Mouse (Mus musculus): Measurements from ENCODE around the gene Hist1h2ak.
"Not testable (repeated sequence)": the region's sequence is repeated elsewhere in the genome, so short reads cannot be mapped to it uniquely, and the experiment has no call there.

The Hist1h2ak gene

GRCm38 (mm10) chr13:21753524-21754285, at the start of gene Hist1h2ak, which contains the start of gene Hist1h2bn:
Gene Hist1h2ak (minus strand): TSS chr13:21753827.
Gene Hist1h2bn (plus strand): TSS chr13:21754123.
- DNase-seq (ENCODE audit: low read depth, low spot score): not testable (repeated sequence)

GRCm38 (mm10) chr13:21803058-21803457, 49.4 kb upstream of the Hist1h2ak start:
- not testable (repeated sequence) for DNase-seq (ENCODE audit: low read depth, low spot score)

- not testable (repeated sequence) for DNase-seq (ENCODE audit: low read depth, low spot score)
Measured at GRCm38 (mm10) chr13:21797163-21797562, 43.5 kb upstream of the Hist1h2ak start.

- no peak for DNase-seq (ENCODE audit: low read depth, low spot score)
Measured at GRCm38 (mm10) chr13:21795584-21795983, 42.0 kb upstream of the Hist1h2ak start.

GRCm38 (mm10) chr13:21790601-21791283, 37.1 kb upstream of the Hist1h2ak start:
- no peak for DNase-seq (ENCODE audit: low read depth, low spot score)

GRCm38 (mm10) chr13:21789925-21790324, 36.3 kb upstream of the Hist1h2ak start:
- no peak for DNase-seq (ENCODE audit: low read depth, low spot score)

GRCm38 (mm10) chr13:21787760-21788593, 34.4 kb upstream of the Hist1h2ak start:
- DNase-seq (ENCODE audit: low read depth, low spot score): no peak

GRCm38 (mm10) chr13:21786899-21787629, 33.4 kb upstream of the Hist1h2ak start, which contains the start of the genes Hist1h2an and Hist1h2bp:
Gene Hist1h2an (minus strand): TSS chr13:21787218.
Gene Hist1h2bp (plus strand): TSS chr13:21787461.
- not testable (repeated sequence) for DNase-seq (ENCODE audit: low read depth, low spot score)

GRCm38 (mm10) chr13:21786189-21786898, 32.7 kb upstream of the Hist1h2ak start:
- DNase-seq (ENCODE audit: low read depth, low spot score): no peak

- no peak for DNase-seq (ENCODE audit: low read depth, low spot score)
Measured at GRCm38 (mm10) chr13:21784311-21784710, 30.7 kb upstream of the Hist1h2ak start.

- no peak for DNase-seq (ENCODE audit: low read depth, low spot score)
Measured at GRCm38 (mm10) chr13:21783734-21784161, 30.1 kb upstream of the Hist1h2ak start.

- no peak for DNase-seq (ENCODE audit: low read depth, low spot score)
Measured at GRCm38 (mm10) chr13:21783255-21783617, 29.6 kb upstream of the Hist1h2ak start, which contains the start of gene Hist1h3i. Gene Hist1h3i (minus strand): TSS chr13:21783370.

GRCm38 (mm10) chr13:21782361-21783254, 29.0 kb upstream of the Hist1h2ak start:
- not testable (repeated sequence) for DNase-seq (ENCODE audit: low read depth, low spot score)

- no peak for DNase-seq (ENCODE audit: low read depth, low spot score)
Measured at GRCm38 (mm10) chr13:21781639-21782038, 28.0 kb upstream of the Hist1h2ak start.

GRCm38 (mm10) chr13:21781021-21781555, 27.5 kb upstream of the Hist1h2ak start:
- DNase-seq (ENCODE audit: low read depth, low spot score): no peak

GRCm38 (mm10) chr13:21779767-21780731, 26.4 kb upstream of the Hist1h2ak start, which contains the start of gene Hist1h1b:
Gene Hist1h1b (minus strand): TSS chr13:21780625.
- no peak for DNase-seq (ENCODE audit: low read depth, low spot score)
